Mouse (Mus musculus): ENCODE measurements at regions not wholly inside any gene's neighbourhood (a gene's known extent, or its start where the extent isn't known, plus 50 kb on each side); places are given as distances from the start of the nearest gene placed in this dataset.

DNA sequence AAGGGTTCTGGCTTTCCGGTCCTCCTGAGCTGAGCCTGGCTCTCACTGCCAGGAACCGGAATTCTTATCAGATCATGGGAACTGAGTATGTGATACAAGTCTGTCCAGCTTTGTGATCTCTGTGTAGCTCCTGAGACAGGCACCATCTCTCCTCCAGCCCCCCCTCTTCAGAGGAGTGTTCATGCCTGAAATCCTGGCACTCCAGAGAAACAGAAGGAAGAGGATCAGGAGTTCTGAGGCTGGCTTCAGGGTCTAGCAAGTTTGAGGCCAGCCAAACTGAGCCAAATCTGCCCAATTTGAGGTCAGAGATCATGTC, 435.4 kb downstream of the Zfp704 start:
- TF ChIP-seq CTCF (IDR thresholded peaks at IDR 0.05; ENCODE audit: control insufficient read depth, insufficient read depth, insufficient replicate concordance, low read depth, low read length): no peak
- no peak for TF ChIP-seq POLR2A (IDR thresholded peaks at IDR 0.05; ENCODE audit: control insufficient read depth, low read depth, low read length)
